Mouse (Mus musculus) stomach, embryonic 16.5 days (tissue): Measurements from ENCODE around the gene Nat10. TPM values are rescaled to one million over a fixed set of nuclear protein-coding genes. Genes with fewer than 3 reads are reported as not detected.

Source experiments
- ATAC-seq: fragments of 200-750 bp; cut with Nextera tagmentation; 2 replicates; pipeline ENCODE4 v1.8.0; 2017; ENCODE audit warnings: moderate number of reproducible peaks, moderate TSS enrichment; ENCODE audit not compliant: insufficient read depth, low FRiP score
- H3K27ac ChIP-seq: fragments of 300-500 bp; sonication (generic); 2 replicates; pipeline ENCODE4 v1.5.1; 2014; ENCODE audit warnings: low read length
- H3K27me3 ChIP-seq: fragments of 300-500 bp; sonication (generic); 2 replicates; pipeline ENCODE4 v1.6.1; 2014; ENCODE audit warnings: low read length, control low read depth, mixed read lengths; ENCODE audit not compliant: control insufficient read depth, insufficient read depth
- H3K36me3 ChIP-seq: fragments of 300-500 bp; sonication (generic); 2 replicates; pipeline ENCODE4 v1.6.1; 2014; ENCODE audit warnings: low read length; ENCODE audit not compliant: control insufficient read depth, insufficient read depth
- H3K4me1 ChIP-seq: fragments of 300-500 bp; sonication (generic); 2 replicates; pipeline ENCODE4 v1.6.1; 2014; ENCODE audit warnings: low read length, control low read depth, mixed read lengths; ENCODE audit not compliant: control insufficient read depth, insufficient read depth
- H3K4me2 ChIP-seq: fragments of 300-500 bp; sonication (generic); 2 replicates; pipeline ENCODE4 v1.6.1; 2014; ENCODE audit warnings: low read depth, low read length, mixed read lengths
- H3K4me3 ChIP-seq: fragments of 300-500 bp; sonication (generic); replicated peaks from 2 replicates; pipeline ENCODE4 v1.5.1; 2014; ENCODE audit warnings: mild to moderate bottlenecking, low read length
- H3K9ac ChIP-seq: fragments of 300-500 bp; sonication (generic); 2 replicates; pipeline ENCODE4 v1.6.1; 2014; ENCODE audit warnings: low read length
- H3K9me3 ChIP-seq: fragments of 300-500 bp; sonication (generic); replicated peaks from 2 replicates; pipeline ENCODE4 v1.6.1; 2016; ENCODE audit warnings: low read length, control low read depth; ENCODE audit not compliant: control insufficient read depth
- WGBS: fragments of 180-500 bp; shearing (Covaris S2); extraction: QIAGEN DNeasy Blood & Tissue Kit; methylation state at CpG from one replicate; pipeline ENCODE4 v1.1.7; 2014; 5-methylcytosine and 5-hydroxymethylcytosine counted together
- polyA plus RNA-seq: library from polyadenylated mRNA; unstranded; fragments of >200 nt; fragmentation: Nextera tagmentation; extraction: Ambion mirVana; gene quantifications from 2 replicates; pipeline ENCODE4 v1.2.1, GENCODE M21; 2015

The Nat10 gene
- polyA plus RNA-seq, 1 experiment from 2014 or later, result 27.1 TPM

- Histone ChIP-seq H3K4me2 (no peak overlapping the region), H3K27ac (peak overlapping the region; percentile 13), H3K9ac (no peak overlapping the region), H3K27me3 (no peaks in the 10 kb centered on the region), H3K4me3 (no peak overlapping the region), H3K36me3 (no peaks in the 10 kb centered on the region), H3K4me1 (peaks cover 4% of the 10 kb centered on the region; the same call in 1 of the 2 replicates), H3K9me3 (no peaks in the 10 kb centered on the region)
- ATAC-seq, result 0 out of 2 replicates have a peak, but pooled peaks have one; percentile 21
- 45% methylated on average over 5 of the region's 5 CpGs for WGBS
These were observed 70.2 kb downstream of the Nat10 start for GRCm38 (mm10) chr2:103690828-103691227.

- Histone ChIP-seq H3K9ac (no peak overlapping the region), H3K27me3 (no peaks in the 10 kb centered on the region), H3K9me3 (no peaks in the 10 kb centered on the region), H3K27ac (peak overlapping the region; percentile 13; the same call in 1 of the 2 replicates), H3K36me3 (no peaks in the 10 kb centered on the region), H3K4me1 (peaks cover 5% of the 10 kb centered on the region), H3K4me2 (no peak overlapping the region), H3K4me3 (no peak overlapping the region)
- no peak for ATAC-seq
- WGBS, result 55% methylated on average over 6 of the region's 6 CpGs
These were observed 70.6 kb downstream of the Nat10 start for GRCm38 (mm10) chr2:103690425-103690824.

- H3K4me3 ChIP-seq, result no peak overlapping the region
- H3K4me1 ChIP-seq, result peaks cover 9% of the 10 kb centered on the region
- H3K4me2 ChIP-seq, result no peak overlapping the region
- H3K27me3 ChIP-seq, result no peaks in the 10 kb centered on the region
- no peak for ATAC-seq
- no peaks in the 10 kb centered on the region for H3K36me3 ChIP-seq
- no peaks in the 10 kb centered on the region for H3K9me3 ChIP-seq
- no peak overlapping the region for H3K27ac ChIP-seq
- no peak overlapping the region for H3K9ac ChIP-seq
These were observed 73.2 kb downstream of the Nat10 start for GRCm38 (mm10) chr2:103687888-103688287.

DNA sequence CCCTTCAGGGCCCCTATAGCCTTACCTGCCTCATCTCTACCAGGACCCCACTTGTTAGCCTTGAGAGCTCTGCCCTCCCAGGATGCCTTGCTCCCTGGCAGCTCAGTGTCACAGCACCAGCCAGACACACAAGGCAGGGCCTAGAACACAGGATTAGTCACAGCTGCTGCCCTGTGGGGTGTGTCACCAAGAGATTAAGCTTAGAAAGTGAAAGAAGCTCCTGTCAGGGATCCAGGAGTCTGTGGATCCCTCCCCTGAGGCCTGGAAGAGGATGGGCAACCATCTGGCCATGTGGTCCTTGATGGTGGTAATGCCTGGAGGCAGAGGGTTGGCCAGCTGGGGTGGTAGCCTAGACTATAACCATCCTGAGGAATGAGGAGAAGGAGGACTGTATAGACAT is 73.9 kb downstream of the Nat10 start:
- no peaks in the 10 kb centered on the region for H3K36me3 ChIP-seq
- no peak for ATAC-seq

DNA sequence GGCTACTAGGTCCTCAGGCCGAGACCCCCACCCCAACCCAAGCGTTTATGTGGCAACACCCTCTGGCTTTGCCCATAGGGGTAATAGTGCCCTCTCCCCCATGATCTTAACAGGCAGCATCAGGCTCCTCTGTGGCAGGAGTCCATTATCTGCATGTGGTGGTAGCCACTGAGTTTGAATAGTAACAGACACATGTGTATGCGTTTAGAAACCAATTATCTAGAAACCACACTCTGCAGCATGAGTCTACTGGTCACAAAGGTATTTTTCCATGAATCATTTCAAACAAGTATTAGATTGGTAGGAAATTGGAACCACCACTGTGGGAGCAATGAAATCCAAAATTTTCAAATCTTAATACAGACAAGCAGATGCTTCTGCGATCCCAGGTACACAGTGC is 75.5 kb downstream of the Nat10 start:
- H3K4me3 ChIP-seq, result no peak overlapping the region
- 0 out of 2 replicates have a peak, but pooled peaks have one; percentile 19 for ATAC-seq

More for the DNA sequence above, 73.9 kb downstream of the Nat10 start:
- Histone ChIP-seq H3K4me3 (no peak overlapping the region), H3K9ac (no peak overlapping the region), H3K27me3 (no peaks in the 10 kb centered on the region), H3K9me3 (no peaks in the 10 kb centered on the region), H3K27ac (no peak overlapping the region), H3K4me1 (peaks cover 9% of the 10 kb centered on the region), H3K4me2 (no peak overlapping the region)

GRCm38 (mm10) chr2:103684926-103685577 is 76.0 kb downstream of the Nat10 start:
- Histone ChIP-seq H3K27me3 (no peaks in the 10 kb centered on the region), H3K27ac (peak overlapping the region; percentile 34; the same call in 1 of the 2 replicates), H3K36me3 (no peaks in the 10 kb centered on the region), H3K4me2 (no peak overlapping the region), H3K4me1 (peaks cover 5% of the 10 kb centered on the region), H3K9me3 (no peaks in the 10 kb centered on the region), H3K4me3 (no peak overlapping the region), H3K9ac (no peak overlapping the region)
- 45% methylated on average over 7 of the region's 7 CpGs for WGBS
- ATAC-seq, result peak; percentile 54

More for the DNA sequence above, 75.5 kb downstream of the Nat10 start:
- Histone ChIP-seq H3K36me3 (no peaks in the 10 kb centered on the region), H3K9me3 (no peaks in the 10 kb centered on the region), H3K4me2 (no peak overlapping the region), H3K27me3 (no peaks in the 10 kb centered on the region), H3K4me1 (peaks cover 9% of the 10 kb centered on the region), H3K9ac (no peak overlapping the region), H3K27ac (no peak overlapping the region)
- WGBS, result 81% methylated on average over 4 of the region's 4 CpGs

DNA sequence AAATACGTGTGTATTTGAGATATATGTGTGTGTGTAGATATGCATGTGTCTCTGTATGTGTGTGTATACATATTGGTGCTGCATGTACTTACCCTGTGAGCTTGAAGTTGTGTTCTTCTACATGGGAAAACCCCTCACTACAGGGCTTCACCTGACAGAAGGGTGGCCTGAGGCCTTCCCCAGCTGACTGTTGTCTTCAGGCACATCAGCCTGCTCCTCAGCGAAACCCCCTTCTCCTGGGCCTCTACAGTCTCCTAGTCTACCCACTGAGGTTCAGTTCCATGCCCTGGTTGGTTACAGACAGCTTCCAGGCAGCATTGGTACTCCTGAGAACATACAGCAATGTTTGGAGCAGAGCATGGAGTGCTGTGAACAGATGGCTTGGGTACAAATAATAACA is 76.6 kb downstream of the Nat10 start:
- ATAC-seq, result no peak
- Histone ChIP-seq H3K27me3 (no peaks in the 10 kb centered on the region), H3K9me3 (no peaks in the 10 kb centered on the region), H3K4me1 (peaks cover 5% of the 10 kb centered on the region), H3K4me2 (no peak overlapping the region), H3K27ac (no peak overlapping the region), H3K9ac (no peak overlapping the region), H3K4me3 (no peak overlapping the region), H3K36me3 (no peaks in the 10 kb centered on the region)
- 84% methylated on average over 2 of the region's 2 CpGs for WGBS

DNA sequence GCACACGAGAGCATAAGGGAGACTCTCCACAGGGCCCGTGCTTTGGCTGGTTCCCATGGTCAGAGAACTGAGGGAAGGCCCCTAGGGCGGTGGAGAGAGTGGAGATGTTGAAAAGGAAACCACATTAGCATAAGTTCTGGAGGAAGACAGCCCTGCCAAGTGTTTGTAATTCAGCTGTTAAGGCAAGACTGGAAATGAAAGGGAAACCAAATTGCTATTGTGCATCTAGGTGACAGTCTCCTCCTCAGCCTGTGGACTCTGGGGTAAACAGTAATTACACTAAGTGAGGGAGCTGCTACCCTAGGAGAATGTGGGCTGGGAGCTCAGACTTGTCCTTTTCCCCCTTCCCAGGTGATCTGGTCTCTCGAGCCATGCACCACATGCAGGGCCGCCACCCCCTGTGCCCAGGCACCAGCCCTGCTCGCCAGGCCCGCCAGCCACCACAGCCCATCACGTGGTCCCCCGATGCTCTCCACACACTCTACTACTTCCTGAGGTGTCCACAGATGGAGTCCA is 78.1 kb downstream of the Nat10 start:
- Histone ChIP-seq H3K9ac (no peak overlapping the region), H3K4me2 (no peak overlapping the region), H3K27ac (no peak overlapping the region), H3K4me1 (peaks cover 5% of the 10 kb centered on the region), H3K36me3 (no peaks in the 10 kb centered on the region), H3K9me3 (no peaks in the 10 kb centered on the region), H3K27me3 (no peaks in the 10 kb centered on the region), H3K4me3 (no peak overlapping the region)
- 84% methylated on average over 9 of the region's 9 CpGs for WGBS
- no peak for ATAC-seq

DNA sequence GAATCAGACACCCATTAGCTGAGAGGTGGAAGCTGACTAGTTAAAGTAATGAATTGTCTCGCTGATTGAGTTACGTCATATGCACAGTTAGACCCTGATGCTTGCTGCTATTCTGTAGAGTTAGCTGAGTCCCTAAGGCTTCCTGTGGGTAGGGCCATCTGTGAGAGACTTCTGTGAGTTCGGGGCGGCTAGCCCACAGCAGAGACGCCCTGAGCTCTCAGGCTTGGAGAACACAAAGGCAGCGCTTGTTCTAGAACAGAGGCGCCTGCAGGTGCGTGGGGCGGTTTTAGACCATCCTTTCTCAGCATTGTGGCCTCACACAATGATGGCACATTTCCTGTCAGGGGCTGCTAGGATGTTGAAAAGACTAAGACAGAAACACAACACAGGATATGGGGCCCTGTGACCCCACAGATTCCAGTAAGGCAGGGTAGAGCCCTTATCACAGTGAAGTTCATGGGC is 78.8 kb downstream of the Nat10 start:
- no peak for ATAC-seq
- H3K4me2 ChIP-seq, result no peak overlapping the region
- peaks cover 5% of the 10 kb centered on the region for H3K4me1 ChIP-seq
- no peaks in the 10 kb centered on the region for H3K9me3 ChIP-seq
- H3K9ac ChIP-seq, result no peak overlapping the region
- no peaks in the 10 kb centered on the region for H3K27me3 ChIP-seq
- WGBS, result 73% methylated on average over 9 of the region's 9 CpGs
- no peak overlapping the region for H3K27ac ChIP-seq
- H3K36me3 ChIP-seq, result no peaks in the 10 kb centered on the region
- H3K4me3 ChIP-seq, result no peak overlapping the region
